Mouse (Mus musculus): Measurements from ENCODE around the gene Abhd5. TPM values are rescaled to one million over a fixed set of nuclear protein-coding genes. Genes with fewer than 3 reads are reported as not detected.

The Abhd5 gene
- polyA plus RNA-seq, 1 experiment from 2014 or later = 25.9 TPM

DNA sequence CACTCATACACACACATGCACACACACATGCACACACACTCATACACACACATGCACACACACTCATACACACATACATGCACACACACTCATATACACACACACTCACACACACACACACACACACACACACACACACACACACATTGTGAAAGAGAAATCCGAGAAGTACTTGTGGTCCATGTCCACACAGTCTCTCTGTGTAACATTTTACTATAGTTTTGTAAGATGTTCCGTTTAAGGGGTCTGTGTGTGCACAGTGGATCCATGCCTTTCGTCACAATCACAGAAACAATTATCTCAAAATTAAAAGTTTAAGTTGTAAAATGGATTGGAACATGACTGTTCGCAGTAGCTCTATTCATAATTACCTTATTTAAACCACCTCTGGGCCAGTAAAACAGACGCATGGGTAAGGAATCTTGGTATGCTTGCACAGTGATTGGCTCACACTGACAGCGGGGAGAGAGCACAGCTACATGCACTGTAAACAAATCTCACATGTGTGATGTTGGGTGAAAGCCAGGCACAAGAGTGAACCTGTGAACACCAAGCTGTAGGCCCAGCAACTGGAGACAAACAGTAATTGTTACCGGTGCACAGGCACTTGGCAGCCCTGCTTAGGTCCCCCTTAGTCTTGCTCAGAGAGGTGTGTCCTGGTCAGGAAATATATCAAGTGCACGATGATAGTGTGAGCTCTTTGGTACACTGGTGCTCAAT lies 63.8 kb downstream of the Abhd5 start:
- Histone ChIP-seq H3K9ac (ENCODE audit: low read depth, low read length) (no peak overlapping the region), H3K36me3 (ENCODE audit: control insufficient read depth, insufficient read depth, low read length) (no peaks in the 10 kb centered on the region), H3K4me1 (ENCODE audit: control insufficient read depth, insufficient read depth, low read length) (no peaks in the 10 kb centered on the region), H3K9me3 (replicated peaks; ENCODE audit: control insufficient read depth, low read length, poor library complexity, severe bottlenecking) (no peaks in the 10 kb centered on the region; the same call in 1 of the 2 replicates), H3K4me2 (ENCODE audit: low read length) (no peak overlapping the region), H3K4me3 (ENCODE audit: low read depth, low read length) (no peak overlapping the region), H3K27me3 (ENCODE audit: control insufficient read depth, insufficient read depth, low read depth, low read length) (no peaks in the 10 kb centered on the region), H3K27ac (ENCODE audit: low read length) (no peak overlapping the region)
- 88% methylated on average over 8 of the region's 8 CpGs for WGBS
- no peak for ATAC-seq

DNA sequence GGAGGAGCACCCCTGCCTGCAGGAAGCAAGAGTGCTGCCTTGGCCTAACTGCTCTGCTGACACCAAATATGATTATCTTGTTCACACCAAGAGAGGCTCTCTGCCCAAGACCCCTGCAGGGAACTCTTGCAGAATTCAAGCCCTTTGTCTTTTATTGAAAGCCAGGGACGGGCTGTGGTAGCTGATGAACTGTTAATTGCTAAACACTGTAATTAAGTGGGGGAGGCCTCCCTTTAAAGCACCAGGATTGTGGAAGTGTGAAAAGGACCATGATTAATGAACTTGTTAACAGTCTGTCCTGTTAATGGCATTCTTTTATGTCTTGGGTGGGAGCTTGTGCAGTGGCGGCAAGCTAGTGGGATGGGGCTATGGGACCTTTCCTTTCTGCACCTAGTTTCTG lies 65.2 kb downstream of the Abhd5 start:
- Histone ChIP-seq H3K9me3 (replicated peaks; ENCODE audit: control insufficient read depth, low read length, poor library complexity, severe bottlenecking) (no peaks in the 10 kb centered on the region; the same call in 1 of the 2 replicates), H3K4me1 (ENCODE audit: control insufficient read depth, insufficient read depth, low read length) (no peaks in the 10 kb centered on the region), H3K4me2 (ENCODE audit: low read length) (no peak overlapping the region), H3K27me3 (ENCODE audit: control insufficient read depth, insufficient read depth, low read depth, low read length) (no peaks in the 10 kb centered on the region), H3K27ac (ENCODE audit: low read length) (no peak overlapping the region), H3K36me3 (ENCODE audit: control insufficient read depth, insufficient read depth, low read length) (no peaks in the 10 kb centered on the region), H3K9ac (ENCODE audit: low read depth, low read length) (no peak overlapping the region), H3K4me3 (ENCODE audit: low read depth, low read length) (no peak overlapping the region)
- ATAC-seq = no peak
- 50% methylated on average over 2 of the region's 2 CpGs for WGBS

DNA sequence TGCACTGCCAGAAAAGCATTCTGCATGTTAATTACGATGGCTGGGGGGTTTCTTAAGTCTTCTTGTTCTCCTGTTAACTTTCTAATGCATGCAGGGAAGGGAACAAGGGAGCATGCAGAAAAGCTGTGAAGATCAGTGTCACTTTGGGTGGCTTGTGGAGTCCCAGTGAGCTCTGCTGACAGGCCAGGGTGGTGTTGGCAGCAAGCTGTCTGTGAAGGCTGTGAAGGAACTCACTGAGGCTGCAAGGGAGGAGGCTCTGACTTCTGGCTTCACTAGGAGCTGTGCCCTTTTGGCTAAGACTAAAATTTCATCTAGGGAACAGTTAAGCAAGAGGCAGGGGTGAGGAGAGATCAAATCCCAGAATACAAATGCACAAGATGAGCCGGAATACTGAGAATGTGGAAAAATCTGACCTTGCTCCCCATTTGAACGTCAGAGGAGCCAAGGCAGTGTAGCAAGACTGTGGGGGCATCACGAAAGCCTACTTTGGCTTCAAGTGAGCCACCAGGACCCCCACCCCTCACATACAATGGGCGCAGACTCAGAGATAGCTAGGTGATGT lies 68.9 kb downstream of the Abhd5 start:
- Histone ChIP-seq H3K9ac (ENCODE audit: low read depth, low read length) (no peak overlapping the region), H3K27me3 (ENCODE audit: control insufficient read depth, insufficient read depth, low read depth, low read length) (no peaks in the 10 kb centered on the region; the same call in none of the 2 replicates), H3K4me2 (ENCODE audit: low read length) (no peak overlapping the region), H3K4me1 (ENCODE audit: control insufficient read depth, insufficient read depth, low read length) (no peaks in the 10 kb centered on the region), H3K9me3 (replicated peaks; ENCODE audit: control insufficient read depth, low read length, poor library complexity, severe bottlenecking) (no peaks in the 10 kb centered on the region), H3K4me3 (ENCODE audit: low read depth, low read length) (no peak overlapping the region), H3K27ac (ENCODE audit: low read length) (no peak overlapping the region), H3K36me3 (ENCODE audit: control insufficient read depth, insufficient read depth, low read length) (no peaks in the 10 kb centered on the region)
- 79% methylated on average over 5 of the region's 5 CpGs for WGBS
- no peak for ATAC-seq

DNA sequence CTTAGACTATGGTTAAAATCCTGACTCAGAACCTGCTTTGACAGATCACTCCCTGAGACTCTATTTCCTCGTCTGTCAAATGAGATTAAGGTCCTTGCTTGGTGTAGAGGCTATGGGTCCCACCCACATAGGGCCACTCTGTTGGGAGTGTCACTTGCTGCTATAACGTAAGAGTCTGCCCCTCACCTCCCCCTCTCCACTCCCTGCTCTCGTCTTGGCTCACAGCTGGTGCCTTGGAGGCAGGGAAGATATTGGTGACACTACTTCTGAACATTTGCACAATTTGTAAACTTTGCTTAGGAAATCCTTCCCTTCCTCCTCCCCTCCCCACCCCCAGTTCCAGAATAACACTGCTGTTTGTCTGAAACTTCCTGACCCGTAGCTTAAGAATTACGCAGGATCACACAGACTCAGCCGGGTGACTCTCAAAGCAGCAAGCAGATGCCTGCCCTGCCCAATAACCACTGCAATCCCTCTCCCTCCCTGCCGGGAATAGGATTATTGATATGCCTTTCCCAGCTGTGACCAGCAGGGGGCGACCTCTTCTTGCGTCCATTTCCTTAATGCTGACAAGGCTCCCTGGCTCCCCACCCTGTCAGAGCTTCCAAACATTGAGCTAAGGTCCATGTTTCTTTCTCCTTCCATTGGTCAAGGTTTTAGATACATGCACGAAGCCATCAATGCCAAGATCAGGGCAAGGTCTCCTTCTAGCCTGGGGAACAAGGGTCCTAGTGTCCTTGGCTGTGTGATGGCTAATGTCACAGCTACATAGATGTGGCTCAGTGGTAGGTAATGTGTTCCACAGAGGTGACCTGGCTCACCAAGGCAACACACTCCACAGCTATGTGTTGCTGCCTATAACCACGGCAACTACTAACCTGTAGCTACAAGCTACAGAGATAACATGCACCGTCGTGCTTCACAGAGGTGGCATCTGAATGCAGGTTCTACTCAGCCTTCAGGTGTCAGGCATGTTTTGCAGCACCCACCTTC lies 69.7 kb downstream of the Abhd5 start:
- WGBS = 23% methylated on average over 13 of the region's 13 CpGs
- Histone ChIP-seq H3K27me3 (ENCODE audit: control insufficient read depth, insufficient read depth, low read depth, low read length) (no peaks in the 10 kb centered on the region; the same call in none of the 2 replicates), H3K9ac (ENCODE audit: low read depth, low read length) (no peak overlapping the region), H3K27ac (ENCODE audit: low read length) (no peak overlapping the region), H3K4me2 (ENCODE audit: low read length) (no peak overlapping the region), H3K36me3 (ENCODE audit: control insufficient read depth, insufficient read depth, low read length) (no peaks in the 10 kb centered on the region), H3K4me1 (ENCODE audit: control insufficient read depth, insufficient read depth, low read length) (no peaks in the 10 kb centered on the region), H3K9me3 (replicated peaks; ENCODE audit: control insufficient read depth, low read length, poor library complexity, severe bottlenecking) (no peaks in the 10 kb centered on the region), H3K4me3 (ENCODE audit: low read depth, low read length) (no peak overlapping the region)
- ATAC-seq = peak; percentile 77

DNA sequence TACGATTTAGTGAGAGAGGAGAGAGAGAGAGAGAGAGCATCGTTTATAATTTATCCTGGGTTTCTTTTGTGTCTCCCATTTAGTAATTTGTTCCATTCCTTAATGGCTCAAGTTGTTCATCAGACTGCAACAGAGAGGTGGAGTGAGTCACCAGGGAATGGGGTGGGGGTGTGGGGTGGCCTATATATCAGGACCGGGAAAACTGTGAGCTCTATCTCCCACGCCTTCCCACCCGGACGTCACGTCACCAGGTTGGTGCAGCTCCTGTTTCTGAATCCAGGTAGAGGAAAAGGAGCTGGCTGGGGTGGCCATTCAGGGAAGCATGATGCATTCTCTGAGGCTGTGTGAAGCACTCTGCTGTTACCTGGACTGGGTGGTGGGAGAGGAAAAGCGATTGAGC lies 70.5 kb downstream of the Abhd5 start:
- H3K4me2 ChIP-seq (ENCODE audit: low read length) = no peak overlapping the region
- H3K27ac ChIP-seq (ENCODE audit: low read length) = no peak overlapping the region
- H3K27me3 ChIP-seq (ENCODE audit: control insufficient read depth, insufficient read depth, low read depth, low read length) = no peaks in the 10 kb centered on the region; the same call in none of the 2 replicates
- no peak for ATAC-seq
- H3K4me3 ChIP-seq (ENCODE audit: low read depth, low read length) = no peak overlapping the region
- H3K9me3 ChIP-seq (replicated peaks; ENCODE audit: control insufficient read depth, low read length, poor library complexity, severe bottlenecking) = no peaks in the 10 kb centered on the region
- no peaks in the 10 kb centered on the region for H3K4me1 ChIP-seq (ENCODE audit: control insufficient read depth, insufficient read depth, low read length)
- H3K36me3 ChIP-seq (ENCODE audit: control insufficient read depth, insufficient read depth, low read length) = no peaks in the 10 kb centered on the region
- no peak overlapping the region for H3K9ac ChIP-seq (ENCODE audit: low read depth, low read length)
- 83% methylated on average over 8 of the region's 8 CpGs for WGBS

DNA sequence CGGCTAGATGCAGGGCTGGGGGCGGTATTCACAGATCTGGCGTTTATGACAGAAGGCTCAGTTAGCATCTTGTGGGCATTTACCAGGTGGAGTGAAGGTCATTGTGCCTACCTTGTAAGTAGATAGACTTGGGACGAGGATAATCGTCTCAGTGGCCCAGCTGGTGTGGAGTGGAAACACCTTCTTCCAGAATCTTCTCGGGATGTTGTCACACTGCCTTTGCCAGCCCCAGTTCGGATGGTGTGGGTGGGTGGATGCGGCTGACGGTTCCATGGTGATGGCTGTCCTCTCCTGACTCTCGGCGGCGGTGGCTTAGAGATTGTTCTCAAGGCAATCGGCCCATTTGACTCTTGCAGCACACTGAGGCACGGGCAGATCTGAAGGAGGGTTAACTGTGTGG lies 71.3 kb downstream of the Abhd5 start:
- Histone ChIP-seq H3K4me3 (ENCODE audit: low read depth, low read length) (no peak overlapping the region), H3K9ac (ENCODE audit: low read depth, low read length) (no peak overlapping the region), H3K36me3 (ENCODE audit: control insufficient read depth, insufficient read depth, low read length) (no peaks in the 10 kb centered on the region), H3K4me1 (ENCODE audit: control insufficient read depth, insufficient read depth, low read length) (no peaks in the 10 kb centered on the region), H3K27ac (ENCODE audit: low read length) (no peak overlapping the region), H3K4me2 (ENCODE audit: low read length) (no peak overlapping the region), H3K9me3 (replicated peaks; ENCODE audit: control insufficient read depth, low read length, poor library complexity, severe bottlenecking) (no peaks in the 10 kb centered on the region), H3K27me3 (ENCODE audit: control insufficient read depth, insufficient read depth, low read depth, low read length) (no peaks in the 10 kb centered on the region; the same call in none of the 2 replicates)
- WGBS = 89% methylated on average over 14 of the region's 14 CpGs
- no peak for ATAC-seq

DNA sequence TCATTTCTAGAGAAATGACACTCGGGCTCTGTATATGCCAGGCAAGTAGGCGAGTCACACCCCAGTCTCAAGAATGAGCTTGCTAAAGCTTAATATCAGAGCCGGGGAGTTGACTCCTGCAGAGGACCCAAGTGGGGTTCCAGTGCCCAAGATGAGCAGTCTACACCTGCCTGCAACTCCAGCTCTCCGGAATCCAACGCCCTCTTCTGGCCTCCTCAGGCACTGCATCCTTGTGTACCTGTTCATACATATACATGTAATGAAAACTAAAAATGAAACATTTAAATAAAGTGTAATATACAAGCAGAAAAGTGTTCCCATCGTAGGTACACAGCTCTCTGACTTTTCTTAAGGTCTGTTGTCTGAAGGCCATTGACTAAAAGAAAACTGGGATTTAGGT lies 71.7 kb downstream of the Abhd5 start:
- Histone ChIP-seq H3K4me2 (ENCODE audit: low read length) (no peak overlapping the region), H3K4me1 (ENCODE audit: control insufficient read depth, insufficient read depth, low read length) (no peaks in the 10 kb centered on the region), H3K27me3 (ENCODE audit: control insufficient read depth, insufficient read depth, low read depth, low read length) (no peaks in the 10 kb centered on the region; the same call in none of the 2 replicates), H3K4me3 (ENCODE audit: low read depth, low read length) (no peak overlapping the region), H3K36me3 (ENCODE audit: control insufficient read depth, insufficient read depth, low read length) (no peaks in the 10 kb centered on the region), H3K27ac (ENCODE audit: low read length) (no peak overlapping the region), H3K9me3 (replicated peaks; ENCODE audit: control insufficient read depth, low read length, poor library complexity, severe bottlenecking) (no peaks in the 10 kb centered on the region), H3K9ac (ENCODE audit: low read depth, low read length) (no peak overlapping the region)
- 71% methylated on average over 6 of the region's 6 CpGs for WGBS
- no peak for ATAC-seq

DNA sequence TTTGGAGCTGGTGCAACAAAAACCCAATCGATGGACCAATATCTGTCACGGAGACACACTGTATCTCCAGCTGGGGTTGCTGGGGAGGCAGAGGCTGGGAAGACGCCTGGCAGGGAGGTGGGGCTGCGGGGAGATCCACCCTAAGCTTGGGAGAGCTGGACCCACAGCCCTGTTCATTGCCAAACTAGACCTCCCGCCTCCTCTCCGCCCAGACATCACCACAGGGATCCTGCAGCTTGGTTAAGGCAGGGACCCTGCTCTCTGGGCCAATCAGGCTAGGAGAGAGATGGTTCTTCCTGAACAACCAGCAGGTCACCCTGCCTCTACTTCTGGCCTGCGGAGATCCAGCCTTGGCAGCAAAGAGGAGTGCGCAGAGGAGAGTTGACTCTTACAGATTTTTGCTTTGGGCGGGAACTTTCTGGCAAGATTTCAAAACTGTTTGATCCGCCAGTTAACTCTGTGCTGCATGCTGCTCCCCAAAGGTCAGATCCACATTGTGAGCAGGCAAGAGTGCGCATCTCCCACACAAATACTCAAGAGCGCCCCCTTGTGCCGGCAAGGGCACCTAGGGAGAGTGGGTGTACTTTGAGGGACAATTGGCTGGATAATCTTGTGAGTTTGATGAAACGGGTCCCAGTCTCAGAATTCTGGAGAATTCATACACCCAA lies 73.7 kb downstream of the Abhd5 start:
- H3K27me3 ChIP-seq (ENCODE audit: control insufficient read depth, insufficient read depth, low read depth, low read length) = no peaks in the 10 kb centered on the region; the same call in none of the 2 replicates
- no peaks in the 10 kb centered on the region for H3K9me3 ChIP-seq (replicated peaks; ENCODE audit: control insufficient read depth, low read length, poor library complexity, severe bottlenecking)
- 40% methylated on average over 14 of the region's 14 CpGs for WGBS
- H3K36me3 ChIP-seq (ENCODE audit: control insufficient read depth, insufficient read depth, low read length) = no peaks in the 10 kb centered on the region
- H3K4me3 ChIP-seq (ENCODE audit: low read depth, low read length) = no peak overlapping the region
- ATAC-seq = no peak
- no peaks in the 10 kb centered on the region for H3K4me1 ChIP-seq (ENCODE audit: control insufficient read depth, insufficient read depth, low read length)
- no peak overlapping the region for H3K27ac ChIP-seq (ENCODE audit: low read length)
- H3K4me2 ChIP-seq (ENCODE audit: low read length) = no peak overlapping the region
- H3K9ac ChIP-seq (ENCODE audit: low read depth, low read length) = no peak overlapping the region
